Mouse (Mus musculus) splenic B cell, adult 2 months (primary cell): ENCODE data around the gene Mpdz.

Source experiments
- DNase-seq: peaks from one replicate; pipeline ENCODE4 v3.0.0-alpha.2; 2011; ENCODE audit warnings: low read depth, low spot score
- H3K27me3 ChIP-seq: 2 replicates; pipeline ENCODE4 v1.6.1; 2012; ENCODE audit warnings: mild to moderate bottlenecking, low read length, moderate library complexity, mixed read lengths; ENCODE audit not compliant: control insufficient read depth, poor library complexity, insufficient read depth, severe bottlenecking
- H3K36me3 ChIP-seq: 2 replicates; pipeline ENCODE4 v1.6.1; 2012; ENCODE audit warnings: mild to moderate bottlenecking, low read length, moderate library complexity, mixed read lengths; ENCODE audit not compliant: control insufficient read depth, poor library complexity, insufficient read depth, severe bottlenecking

The Mpdz gene

GRCm38 (mm10) chr4:81430105-81430504 lies 12.5 kb downstream of the Mpdz start:
- Histone ChIP-seq H3K27me3 (no peaks in the 10 kb centered on the region), H3K36me3 (no peaks in the 10 kb centered on the region)
- DNase-seq, result no peak

- no peaks in the 10 kb centered on the region for H3K36me3 ChIP-seq
- H3K27me3 ChIP-seq, result no peaks in the 10 kb centered on the region
- no peak for DNase-seq
Measured at GRCm38 (mm10) chr4:81429670-81430069, 12.9 kb downstream of the Mpdz start.

GRCm38 (mm10) chr4:81423556-81423955 lies 19.1 kb downstream of the Mpdz start:
- Histone ChIP-seq H3K27me3 (no peaks in the 10 kb centered on the region; the same call in 1 of the 2 replicates), H3K36me3 (no peaks in the 10 kb centered on the region)
- DNase-seq, result no peak

- DNase-seq, result no peak
- Histone ChIP-seq H3K27me3 (no peaks in the 10 kb centered on the region; the same call in 1 of the 2 replicates), H3K36me3 (no peaks in the 10 kb centered on the region)
Measured at GRCm38 (mm10) chr4:81421621-81422020, 21.0 kb downstream of the Mpdz start.

- Histone ChIP-seq H3K27me3 (no peaks in the 10 kb centered on the region; the same call in 1 of the 2 replicates), H3K36me3 (no peaks in the 10 kb centered on the region)
- DNase-seq, result no peak
Measured at GRCm38 (mm10) chr4:81415324-81416026, 27.1 kb downstream of the Mpdz start.

DNA sequence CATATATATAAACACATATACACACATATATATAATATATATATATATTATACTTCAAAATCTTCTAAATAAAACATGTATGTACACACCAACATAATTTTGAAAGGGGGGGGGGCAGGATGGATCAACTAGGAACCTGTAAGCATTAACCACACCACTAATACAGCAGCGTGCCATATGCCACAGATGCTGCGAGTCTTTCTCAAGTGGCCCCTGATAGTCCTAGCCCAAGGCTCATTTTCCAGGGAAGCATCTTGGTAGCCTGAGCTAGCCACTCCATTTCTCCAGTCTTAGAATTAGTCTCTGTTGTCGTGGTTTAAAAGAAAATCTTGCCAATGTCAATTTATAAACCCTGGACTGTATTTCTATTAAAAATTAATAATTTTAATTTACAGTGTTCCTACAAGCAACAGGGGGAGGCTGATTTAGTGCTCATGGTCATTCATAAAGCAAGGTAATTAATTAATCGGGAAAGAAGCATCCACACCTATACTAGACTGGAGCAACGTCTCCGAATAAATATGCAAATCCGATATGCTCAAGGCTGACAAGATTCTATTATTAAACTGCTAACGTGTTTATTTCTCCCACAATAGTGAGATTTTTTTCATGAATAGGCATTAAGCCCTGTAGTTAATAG lies 27.8 kb downstream of the Mpdz start:
- no peaks in the 10 kb centered on the region; the same call in 1 of the 2 replicates for H3K27me3 ChIP-seq
- DNase-seq, result no peak
- H3K36me3 ChIP-seq, result no peaks in the 10 kb centered on the region

DNA sequence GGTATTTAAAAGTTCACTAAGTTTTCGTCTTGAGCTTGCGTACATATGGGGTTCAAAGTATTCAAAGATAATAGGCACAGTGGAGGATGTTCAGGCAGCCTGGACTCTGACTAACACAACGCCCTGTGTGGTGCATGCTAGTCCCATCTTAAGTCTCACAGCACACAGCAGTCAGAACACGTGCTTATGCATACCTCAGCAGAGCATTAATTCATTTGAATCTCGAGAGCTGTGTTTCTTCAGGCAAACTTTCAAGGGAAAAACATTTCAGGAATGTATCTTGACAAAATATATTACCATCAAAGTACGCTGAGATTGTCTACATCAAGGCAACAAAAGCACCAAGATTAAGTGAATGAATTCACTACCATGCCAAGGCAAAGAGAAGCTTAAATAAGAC lies 45.7 kb downstream of the Mpdz start:
- DNase-seq, result no peak
- Histone ChIP-seq H3K27me3 (no peaks in the 10 kb centered on the region), H3K36me3 (no peaks in the 10 kb centered on the region)

GRCm38 (mm10) chr4:81392869-81393268 lies 49.7 kb downstream of the Mpdz start:
- H3K27me3 ChIP-seq, result no peaks in the 10 kb centered on the region
- no peak for DNase-seq

DNA sequence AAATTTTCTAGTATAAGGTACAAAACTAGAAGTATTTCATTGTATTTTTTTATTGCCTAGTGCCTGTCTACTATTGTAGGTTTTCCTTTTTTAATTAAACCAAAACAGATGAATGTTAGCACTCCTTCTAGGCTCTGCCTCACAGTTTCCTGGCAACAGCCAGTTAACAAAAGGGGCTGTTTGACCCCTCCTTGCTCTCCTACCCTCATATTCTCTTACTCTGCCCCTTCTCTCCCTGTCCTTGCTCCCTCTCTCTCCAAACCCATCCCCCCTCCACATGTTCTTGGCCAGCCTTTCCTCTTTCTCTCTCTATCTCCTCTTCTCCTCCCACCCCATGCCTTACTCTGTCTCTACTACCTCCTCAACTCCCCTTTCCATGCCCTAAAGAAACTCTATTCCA lies 53.4 kb downstream of the Mpdz start:
- no peaks in the 10 kb centered on the region for H3K36me3 ChIP-seq
- no peak for DNase-seq
- no peaks in the 10 kb centered on the region for H3K27me3 ChIP-seq

More at GRCm38 (mm10) chr4:81392869-81393268, 49.7 kb downstream of the Mpdz start:
- no peaks in the 10 kb centered on the region for H3K36me3 ChIP-seq

DNA sequence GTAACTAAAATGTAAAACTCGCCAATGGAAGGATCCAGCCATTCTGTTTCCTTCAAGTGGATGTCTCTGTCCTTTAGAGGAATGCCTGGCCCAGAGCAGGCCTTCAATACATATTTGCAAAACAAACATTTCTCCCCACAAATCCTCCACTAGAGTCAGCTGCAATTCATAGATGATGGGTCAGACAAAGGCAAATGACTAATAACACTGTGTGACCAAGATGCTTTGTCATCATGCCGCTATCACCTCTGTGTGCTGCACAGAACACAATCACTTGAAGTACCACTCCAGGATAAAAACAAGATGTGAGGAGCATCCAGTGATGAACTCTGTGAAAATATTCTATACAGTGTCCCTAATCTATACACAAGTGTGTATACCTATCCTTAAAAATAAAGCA lies 55.0 kb downstream of the Mpdz start:
- H3K27me3 ChIP-seq, result no peaks in the 10 kb centered on the region
- no peaks in the 10 kb centered on the region for H3K36me3 ChIP-seq
- no peak for DNase-seq

GRCm38 (mm10) chr4:81372355-81372754 lies 70.3 kb downstream of the Mpdz start:
- no peaks in the 10 kb centered on the region for H3K36me3 ChIP-seq
- H3K27me3 ChIP-seq, result no peaks in the 10 kb centered on the region
- DNase-seq, result no peak

DNA sequence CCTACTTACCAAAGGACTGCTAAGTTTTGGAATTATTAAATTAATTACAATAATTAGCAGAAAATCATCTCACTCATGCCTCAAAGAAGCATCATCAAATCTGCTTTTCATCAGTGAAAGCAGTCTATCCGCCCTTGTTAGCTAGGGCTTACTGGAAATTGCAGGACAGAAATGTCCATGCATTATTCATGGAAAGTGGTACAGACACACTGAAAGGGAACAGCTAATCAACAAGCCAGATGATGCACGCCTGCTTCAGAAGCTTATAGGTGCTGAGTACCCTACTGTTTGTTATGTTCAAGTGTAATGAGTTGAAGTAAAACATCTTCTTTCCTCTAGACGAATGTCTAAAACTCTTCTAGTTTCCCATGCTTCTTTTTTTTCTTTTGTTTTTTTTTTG lies 91.2 kb downstream of the Mpdz start:
- DNase-seq, result no peak
- Histone ChIP-seq H3K36me3 (no peaks in the 10 kb centered on the region), H3K27me3 (no peaks in the 10 kb centered on the region)

DNA sequence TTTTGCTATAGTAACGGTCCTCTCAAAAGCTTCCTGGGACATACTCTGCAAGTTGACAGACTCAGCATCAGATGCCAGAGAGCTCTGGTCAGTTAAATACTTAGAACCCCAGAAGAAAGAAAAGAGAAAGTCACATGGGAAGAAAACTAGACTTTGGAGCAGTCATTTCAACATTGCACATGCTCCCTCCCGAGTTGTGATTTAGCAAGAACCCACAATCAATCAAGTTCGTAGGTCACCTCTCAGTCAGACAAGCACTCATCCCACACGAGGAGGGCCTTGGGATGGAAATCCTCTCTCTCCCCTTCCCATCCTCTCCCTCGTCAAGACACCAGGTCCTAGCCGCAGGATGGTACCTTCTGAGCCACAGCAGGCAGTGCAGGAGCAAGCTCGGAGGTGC lies 94.0 kb downstream of the Mpdz start:
- H3K36me3 ChIP-seq, result no peaks in the 10 kb centered on the region
- no peaks in the 10 kb centered on the region for H3K27me3 ChIP-seq
- DNase-seq, result no peak

GRCm38 (mm10) chr4:81345141-81345540 lies 97.5 kb downstream of the Mpdz start:
- H3K27me3 ChIP-seq, result no peaks in the 10 kb centered on the region
- H3K36me3 ChIP-seq, result no peaks in the 10 kb centered on the region
- no peak for DNase-seq

- no peaks in the 10 kb centered on the region for H3K36me3 ChIP-seq
- no peak for DNase-seq
- H3K27me3 ChIP-seq, result no peaks in the 10 kb centered on the region
Measured at GRCm38 (mm10) chr4:81333628-81333991, 109.0 kb downstream of the Mpdz start.
